Mouse (Mus musculus): Measurements from ENCODE around the gene Slc48a1. TPM values are rescaled to one million over a fixed set of nuclear protein-coding genes. Genes with fewer than 3 reads are reported as not detected.

The Slc48a1 gene
- polyA plus RNA-seq, 1 experiment = 52.7 TPM

GRCm38 (mm10) chr15:97801811-97802210, 23.5 kb downstream of the Slc48a1 start:
- no peak for TF ChIP-seq MYOG (IDR thresholded peaks at IDR 0.05; ENCODE audit: control insufficient read depth in 1 of 3, insufficient read depth in 1 of 3, insufficient read length in 2 of 3, low read depth in 2 of 3)
- no peak for TF ChIP-seq E2F4 (IDR thresholded peaks at IDR 0.05; ENCODE audit: insufficient read depth)
- TF ChIP-seq TCF12 (IDR thresholded peaks at IDR 0.05; ENCODE audit: insufficient read depth, poor library complexity, severe bottlenecking) = no peak
- TF ChIP-seq REST (IDR thresholded peaks at IDR 0.05; ENCODE audit: insufficient read depth, insufficient read length) = no peak
- TF ChIP-seq MAX (IDR thresholded peaks at IDR 0.05; ENCODE audit: low read depth) = no peak
- no peak for TF ChIP-seq USF1 (IDR thresholded peaks at IDR 0.05; ENCODE audit: low read depth)
- TF ChIP-seq TCF3 (IDR thresholded peaks at IDR 0.05; ENCODE audit: insufficient read length, low read depth) = no peak
- TF ChIP-seq MYOD1 (IDR thresholded peaks at IDR 0.05; ENCODE audit: control insufficient read depth in 1 of 3, insufficient read length in 2 of 3, low read depth in 2 of 3) = no peak
- TF ChIP-seq POLR2A (IDR thresholded peaks at IDR 0.05; ENCODE audit: insufficient read length, low read depth) = no peak
- TF ChIP-seq CEBPB (IDR thresholded peaks at IDR 0.05; ENCODE audit: insufficient read depth, poor library complexity, severe bottlenecking) = no peak
- TF ChIP-seq SRF (IDR thresholded peaks at IDR 0.05; ENCODE audit: control insufficient read depth, insufficient read length, low read depth) = no peak
- TF ChIP-seq POLR2AphosphoS2 (IDR thresholded peaks at IDR 0.05; ENCODE audit: insufficient read length, low read depth) = no peak
- Histone ChIP-seq H3K4me2 (ENCODE audit: low read depth) (no peak overlapping the region), H3K36me3 (ENCODE audit: control insufficient read depth, insufficient read depth) (peaks cover 29% of the 10 kb centered on the region), H3ac (ENCODE audit: control insufficient read depth, insufficient read length) (no peak overlapping the region), H3K79me2 (ENCODE audit: control insufficient read depth, insufficient read depth) (no peaks in the 10 kb centered on the region), H3K4me3 (no peak overlapping the region), H3K27me3 (ENCODE audit: control insufficient read depth, insufficient read depth, insufficient read length) (no peaks in the 10 kb centered on the region)

GRCm38 (mm10) chr15:97802575-97802974, 24.3 kb downstream of the Slc48a1 start:
- Histone ChIP-seq H3K36me3 (ENCODE audit: control insufficient read depth, insufficient read depth) (peaks cover 26% of the 10 kb centered on the region), H3ac (ENCODE audit: control insufficient read depth, insufficient read length) (no peak overlapping the region), H3K4me2 (ENCODE audit: low read depth) (no peak overlapping the region), H3K27me3 (ENCODE audit: control insufficient read depth, insufficient read depth, insufficient read length) (no peaks in the 10 kb centered on the region), H3K79me2 (ENCODE audit: control insufficient read depth, insufficient read depth) (no peaks in the 10 kb centered on the region), H3K4me3 (no peak overlapping the region)
- TF ChIP-seq MAX (IDR thresholded peaks at IDR 0.05; ENCODE audit: low read depth) (no peak), MYOD1 (IDR thresholded peaks at IDR 0.05; ENCODE audit: control insufficient read depth in 1 of 3, insufficient read length in 2 of 3, low read depth in 2 of 3) (no peak), TCF12 (IDR thresholded peaks at IDR 0.05; ENCODE audit: insufficient read depth, poor library complexity, severe bottlenecking) (no peak), POLR2AphosphoS2 (IDR thresholded peaks at IDR 0.05; ENCODE audit: insufficient read length, low read depth) (no peak), SRF (IDR thresholded peaks at IDR 0.05; ENCODE audit: control insufficient read depth, insufficient read length, low read depth) (no peak), POLR2A (IDR thresholded peaks at IDR 0.05; ENCODE audit: insufficient read length, low read depth) (no peak), REST (IDR thresholded peaks at IDR 0.05; ENCODE audit: insufficient read depth, insufficient read length) (no peak), USF1 (IDR thresholded peaks at IDR 0.05; ENCODE audit: low read depth) (no peak), TCF3 (IDR thresholded peaks at IDR 0.05; ENCODE audit: insufficient read length, low read depth) (no peak), E2F4 (IDR thresholded peaks at IDR 0.05; ENCODE audit: insufficient read depth) (no peak), MYOG (IDR thresholded peaks at IDR 0.05; ENCODE audit: control insufficient read depth in 1 of 3, insufficient read depth in 1 of 3, insufficient read length in 2 of 3, low read depth in 2 of 3) (no peak), CEBPB (IDR thresholded peaks at IDR 0.05; ENCODE audit: insufficient read depth, poor library complexity, severe bottlenecking) (no peak)

- no peak overlapping the region for H3K4me3 ChIP-seq
- H3K79me2 ChIP-seq (ENCODE audit: control insufficient read depth, insufficient read depth) = no peaks in the 10 kb centered on the region
- H3K4me2 ChIP-seq (ENCODE audit: low read depth) = no peak overlapping the region
- TF ChIP-seq MYOD1 (IDR thresholded peaks at IDR 0.05; ENCODE audit: control insufficient read depth in 1 of 3, insufficient read length in 2 of 3, low read depth in 2 of 3) = no peak
- no peak for TF ChIP-seq MAX (IDR thresholded peaks at IDR 0.05; ENCODE audit: low read depth)
- TF ChIP-seq TCF12 (IDR thresholded peaks at IDR 0.05; ENCODE audit: insufficient read depth, poor library complexity, severe bottlenecking) = no peak
- TF ChIP-seq SRF (IDR thresholded peaks at IDR 0.05; ENCODE audit: control insufficient read depth, insufficient read length, low read depth) = no peak
- no peak for TF ChIP-seq CEBPB (IDR thresholded peaks at IDR 0.05; ENCODE audit: insufficient read depth, poor library complexity, severe bottlenecking)
- TF ChIP-seq REST (IDR thresholded peaks at IDR 0.05; ENCODE audit: insufficient read depth, insufficient read length) = no peak
- TF ChIP-seq POLR2A (IDR thresholded peaks at IDR 0.05; ENCODE audit: insufficient read length, low read depth) = no peak
- TF ChIP-seq TCF3 (IDR thresholded peaks at IDR 0.05; ENCODE audit: insufficient read length, low read depth) = no peak
- no peak for TF ChIP-seq USF1 (IDR thresholded peaks at IDR 0.05; ENCODE audit: low read depth)
- TF ChIP-seq E2F4 (IDR thresholded peaks at IDR 0.05; ENCODE audit: insufficient read depth) = no peak
- no peak for TF ChIP-seq MYOG (IDR thresholded peaks at IDR 0.05; ENCODE audit: control insufficient read depth in 1 of 3, insufficient read depth in 1 of 3, insufficient read length in 2 of 3, low read depth in 2 of 3)
- TF ChIP-seq POLR2AphosphoS2 (IDR thresholded peaks at IDR 0.05; ENCODE audit: insufficient read length, low read depth) = no peak
- H3K27me3 ChIP-seq (ENCODE audit: control insufficient read depth, insufficient read depth, insufficient read length) = no peaks in the 10 kb centered on the region
- H3ac ChIP-seq (ENCODE audit: control insufficient read depth, insufficient read length) = no peak overlapping the region
- peaks cover 11% of the 10 kb centered on the region for H3K36me3 ChIP-seq (ENCODE audit: control insufficient read depth, insufficient read depth)
These were observed 29.5 kb downstream of the Slc48a1 start for GRCm38 (mm10) chr15:97807867-97808266.

- TF ChIP-seq POLR2A (IDR thresholded peaks at IDR 0.05; ENCODE audit: insufficient read length, low read depth) (no peak), POLR2AphosphoS2 (IDR thresholded peaks at IDR 0.05; ENCODE audit: insufficient read length, low read depth) (no peak), TCF12 (IDR thresholded peaks at IDR 0.05; ENCODE audit: insufficient read depth, poor library complexity, severe bottlenecking) (no peak), USF1 (IDR thresholded peaks at IDR 0.05; ENCODE audit: low read depth) (no peak), REST (IDR thresholded peaks at IDR 0.05; ENCODE audit: insufficient read depth, insufficient read length) (no peak), MYOG (IDR thresholded peaks at IDR 0.05; ENCODE audit: control insufficient read depth in 1 of 3, insufficient read depth in 1 of 3, insufficient read length in 2 of 3, low read depth in 2 of 3) (no peak), MYOD1 (IDR thresholded peaks at IDR 0.05; ENCODE audit: control insufficient read depth in 1 of 3, insufficient read length in 2 of 3, low read depth in 2 of 3) (no peak), E2F4 (IDR thresholded peaks at IDR 0.05; ENCODE audit: insufficient read depth) (no peak), SRF (IDR thresholded peaks at IDR 0.05; ENCODE audit: control insufficient read depth, insufficient read length, low read depth) (no peak), MAX (IDR thresholded peaks at IDR 0.05; ENCODE audit: low read depth) (no peak), TCF3 (IDR thresholded peaks at IDR 0.05; ENCODE audit: insufficient read length, low read depth) (no peak), CEBPB (IDR thresholded peaks at IDR 0.05; ENCODE audit: insufficient read depth, poor library complexity, severe bottlenecking) (no peak)
- no peaks in the 10 kb centered on the region for H3K79me2 ChIP-seq (ENCODE audit: control insufficient read depth, insufficient read depth)
- H3K4me2 ChIP-seq (ENCODE audit: low read depth) = no peak overlapping the region
- no peaks in the 10 kb centered on the region for H3K27me3 ChIP-seq (ENCODE audit: control insufficient read depth, insufficient read depth, insufficient read length)
- H3ac ChIP-seq (ENCODE audit: control insufficient read depth, insufficient read length) = no peak overlapping the region
- H3K4me3 ChIP-seq = no peak overlapping the region
- peaks cover 11% of the 10 kb centered on the region for H3K36me3 ChIP-seq (ENCODE audit: control insufficient read depth, insufficient read depth)
These were observed 30.2 kb downstream of the Slc48a1 start for GRCm38 (mm10) chr15:97808532-97808931.

Data from myocyte (in vitro differentiated cells).